Mouse (Mus musculus) E14TG2a.4 (cell line): Measurements from ENCODE around the gene Tmprss2.

Experiments used
- CTCF ChIP-seq: conservative IDR thresholded peaks from 2 replicates; pipeline ENCODE4 v1.5.1; 2014; ENCODE audit warnings: low read length
- NANOG ChIP-seq: IDR thresholded peaks from 2 replicates; pipeline ENCODE4 v1.6.1; 2014; ENCODE audit warnings: borderline replicate concordance, low read length, mixed read lengths
- POU5F1 ChIP-seq: IDR thresholded peaks from 2 replicates; pipeline ENCODE4 v1.6.1; 2014; ENCODE audit warnings: low read length, borderline replicate concordance

- TF ChIP-seq CTCF, result no peak
- TF ChIP-seq NANOG, result no peak
- no peak for TF ChIP-seq POU5F1
These were observed 12.9 kb downstream of the Tmprss2 start for GRCm38 (mm10) chr16:97598046-97598445.
